Mouse (Mus musculus): ENCODE results near the gene Cd3e.

DNA sequence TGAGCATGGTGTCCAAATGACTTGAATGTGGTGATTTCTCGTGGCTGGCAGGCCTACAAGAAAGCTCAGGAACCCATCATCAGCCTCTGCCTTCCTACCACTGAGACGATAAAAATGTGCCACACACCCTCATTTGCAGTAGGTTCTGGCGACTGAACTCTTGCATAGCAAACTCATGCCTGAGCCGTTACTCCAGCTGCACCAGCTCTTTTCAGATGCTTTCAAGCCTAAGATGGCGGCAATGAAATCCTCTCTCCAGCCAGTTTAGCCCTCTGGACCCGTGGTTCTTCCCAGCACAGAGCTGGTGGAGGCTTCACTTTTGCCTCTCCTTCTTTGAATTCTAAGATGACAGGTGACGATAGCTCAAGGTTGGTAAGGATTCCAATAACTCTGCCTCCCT, 29.6 kb downstream of the Cd3e start:
- no peak for TF ChIP-seq CTCF (IDR thresholded peaks at IDR 0.05; ENCODE audit: low read depth)
- TF ChIP-seq EP300 (IDR thresholded peaks at IDR 0.05; ENCODE audit: low read depth), result no peak
